Mouse (Mus musculus): ENCODE measurements around the gene Mrap. TPM values are rescaled to one million over a fixed set of nuclear protein-coding genes. Genes with fewer than 3 reads are reported as not detected.

Gene Mrap
- 0.86 TPM for polyA plus RNA-seq (2014; fragmentation: Illumina TruSeq; extraction: RNeasy Lipid Tissue Mini Kit (QIAGEN cat#74804))

DNA sequence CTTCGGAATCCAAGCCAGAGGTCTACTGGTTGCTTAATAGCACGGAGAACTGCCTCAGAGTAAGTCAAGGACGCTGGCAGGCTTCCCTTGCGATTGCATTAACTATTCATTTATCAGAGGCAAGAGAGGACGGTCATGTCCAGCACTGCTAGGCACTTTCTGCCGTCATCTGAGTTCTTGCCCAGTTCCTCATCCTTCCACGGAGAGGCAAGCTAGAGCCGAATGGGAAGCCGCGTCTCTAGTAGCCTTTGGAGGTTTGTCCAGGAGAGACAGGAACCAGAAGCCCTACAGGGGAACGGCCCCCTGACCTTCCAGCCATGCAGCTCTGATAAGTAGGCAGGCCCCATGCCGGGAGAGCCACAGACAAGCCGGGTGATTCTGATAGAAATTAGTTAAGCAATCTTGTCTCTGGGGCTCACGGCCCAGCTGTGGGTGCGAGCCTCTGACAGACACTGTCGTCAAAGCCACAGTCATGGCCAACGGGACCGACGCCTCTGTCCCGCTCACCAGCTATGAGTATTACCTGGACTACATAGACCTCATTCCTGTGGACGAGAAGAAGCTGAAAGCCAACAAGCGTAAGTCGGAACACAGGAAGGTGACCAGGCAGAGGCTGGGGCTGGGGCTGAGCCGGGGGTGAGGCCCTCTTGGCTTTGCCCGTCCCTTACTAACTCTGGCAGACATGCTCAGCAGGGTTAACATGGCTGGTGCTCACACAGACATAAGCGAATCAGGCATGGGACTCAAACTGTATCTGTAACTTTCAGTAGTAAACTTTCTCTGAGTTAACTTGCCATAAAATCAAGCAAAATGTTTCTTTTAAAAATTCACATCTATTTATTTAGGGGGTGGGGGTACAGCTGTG is at the start of gene Mrap:
Gene Mrap, plus strand, starts transcription at position 116 of the 865 bp plus-strand sequence.

DNA sequence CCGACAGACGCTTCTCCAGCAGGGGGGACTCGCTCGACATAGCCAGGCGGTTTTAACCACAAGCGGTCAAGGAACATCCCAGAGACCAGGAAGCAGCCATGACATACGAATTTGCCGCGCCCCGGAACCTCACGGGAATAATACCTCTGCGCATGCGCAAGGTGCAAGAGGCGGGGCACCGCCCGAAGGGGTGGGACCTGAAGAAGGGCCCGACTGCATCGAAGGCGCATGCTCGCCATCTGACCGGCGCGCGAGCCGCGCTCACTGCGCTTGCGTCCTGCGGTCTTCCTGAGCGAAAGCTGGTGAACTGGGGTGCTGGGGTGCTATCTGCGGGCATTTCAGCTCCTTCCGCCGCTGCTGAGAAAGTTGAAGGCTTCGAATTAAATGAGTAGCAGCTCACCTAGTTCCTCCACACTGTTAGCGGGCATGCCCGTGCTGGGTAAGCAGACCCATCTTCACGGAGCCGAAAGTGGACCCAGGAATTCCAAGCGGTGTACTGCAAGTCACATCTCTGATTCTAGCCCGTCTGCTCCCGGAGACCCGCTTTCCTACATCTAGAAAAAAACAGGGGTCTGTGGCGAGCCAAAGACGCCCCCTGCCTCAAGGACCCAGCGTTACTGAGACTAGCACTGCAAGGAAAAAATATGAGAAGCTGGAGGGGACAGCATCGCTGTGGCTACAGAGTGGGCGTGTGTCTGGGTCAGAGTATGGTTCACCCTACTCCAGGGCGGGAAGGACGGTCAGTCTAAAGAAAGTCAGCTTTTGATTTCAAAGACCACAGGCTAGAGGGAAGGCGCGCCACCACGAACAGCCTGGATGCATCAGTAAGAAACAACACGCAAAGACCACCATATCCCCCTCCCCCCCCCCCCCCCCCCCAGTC is 10.5 kb upstream of the Mrap start, which contains the start of gene Mis18a:
Gene Mis18a, minus strand, starts transcription at position 172 of the 883 bp plus-strand sequence.

Other genes starting within 250 kb of the Mrap start
- gene Mis18a, start 10.8 kb upstream of the Mrap start, polyA plus RNA-seq (2014; fragmentation: Illumina TruSeq; extraction: RNeasy Lipid Tissue Mini Kit (QIAGEN cat#74804)) = 30.0 TPM
- gene Urb1, start 72.2 kb downstream of the Mrap start, polyA plus RNA-seq (2014; fragmentation: Illumina TruSeq; extraction: RNeasy Lipid Tissue Mini Kit (QIAGEN cat#74804)) = 7.3 TPM
- 0.26 TPM for gene Eva1c, start 88.5 kb downstream of the Mrap start, polyA plus RNA-seq (2014; fragmentation: Illumina TruSeq; extraction: RNeasy Lipid Tissue Mini Kit (QIAGEN cat#74804))
- 6.5 TPM for gene Cfap298, start 196.9 kb downstream of the Mrap start, polyA plus RNA-seq (2014; fragmentation: Illumina TruSeq; extraction: RNeasy Lipid Tissue Mini Kit (QIAGEN cat#74804))

Measured in ovary, adult 10 weeks (tissue).